Mouse (Mus musculus) adrenal gland, postnatal 25 days (tissue): ENCODE data around the gene Tcf7l1. TPM values are rescaled to one million over a fixed set of nuclear protein-coding genes. Genes with fewer than 3 reads are reported as not detected.

Source experiments
- DNase-seq: peaks from one replicate; pipeline ENCODE4 v3.0.0; 2021; ENCODE audit warnings: mixed read lengths
- total RNA-seq: library from RNA; stranded (reverse); gene quantifications from 2 replicates; pipeline ENCODE4 v1.2.3, GENCODE M21; 2021

The Tcf7l1 gene
- total RNA-seq, 1 experiment from 2014 or later = 13.1 TPM

DNA sequence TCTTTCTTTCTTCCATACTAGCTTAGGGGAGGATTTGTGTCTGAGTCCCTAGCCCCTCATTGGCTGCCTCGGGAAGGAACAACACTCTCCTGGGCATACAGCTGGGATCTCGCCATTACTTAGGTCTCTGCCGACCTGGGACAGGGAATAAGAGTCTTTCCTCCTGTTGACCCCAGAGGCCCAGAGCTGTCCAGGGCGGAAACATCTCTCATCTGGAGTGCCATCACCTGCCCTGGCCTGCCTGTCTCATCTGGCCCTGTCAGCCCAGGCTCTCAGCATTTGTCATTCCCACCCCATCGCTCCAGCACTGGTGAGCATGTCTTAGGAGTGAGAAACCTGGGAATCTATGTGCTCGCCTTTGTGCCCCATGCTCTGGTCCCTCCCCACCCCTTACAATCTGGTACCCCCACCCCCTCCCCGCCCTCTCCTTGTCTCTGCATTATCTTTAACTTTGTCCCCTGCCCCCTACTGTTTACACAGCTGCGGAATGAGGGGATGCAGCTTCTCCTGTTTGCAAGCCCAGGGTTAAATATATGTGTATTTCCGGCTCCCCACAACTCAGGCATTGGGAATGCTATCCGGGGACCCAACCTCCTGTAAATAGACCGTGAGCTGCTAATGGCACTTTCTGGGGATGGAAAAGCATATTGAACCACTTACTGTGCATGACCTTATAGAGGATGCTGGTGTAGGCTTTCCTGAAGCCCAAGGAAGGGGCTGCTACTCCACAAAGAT is 92.3 kb downstream of the Tcf7l1 start:
- DNase-seq = no peak

DNA sequence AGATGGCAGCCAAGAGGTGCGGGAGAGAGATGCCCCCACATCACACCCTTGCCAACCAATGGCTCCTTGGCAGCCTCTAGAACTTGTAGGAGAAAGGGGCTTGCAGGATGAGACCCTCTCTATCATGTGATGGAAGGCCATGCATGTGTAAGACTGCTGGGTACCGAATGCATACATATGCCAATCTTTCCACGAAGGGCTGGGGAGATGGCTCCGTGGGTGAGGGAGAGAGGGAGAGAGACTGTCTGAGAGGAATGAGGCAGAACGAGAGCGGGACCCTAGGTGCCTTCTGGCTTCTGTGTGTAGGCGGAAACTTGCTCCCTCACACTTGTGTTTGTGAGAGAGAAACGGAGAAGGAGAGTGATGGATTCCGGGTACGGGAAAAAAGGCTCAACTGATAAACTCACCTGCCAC is 94.3 kb downstream of the Tcf7l1 start:
- DNase-seq = no peak

DNA sequence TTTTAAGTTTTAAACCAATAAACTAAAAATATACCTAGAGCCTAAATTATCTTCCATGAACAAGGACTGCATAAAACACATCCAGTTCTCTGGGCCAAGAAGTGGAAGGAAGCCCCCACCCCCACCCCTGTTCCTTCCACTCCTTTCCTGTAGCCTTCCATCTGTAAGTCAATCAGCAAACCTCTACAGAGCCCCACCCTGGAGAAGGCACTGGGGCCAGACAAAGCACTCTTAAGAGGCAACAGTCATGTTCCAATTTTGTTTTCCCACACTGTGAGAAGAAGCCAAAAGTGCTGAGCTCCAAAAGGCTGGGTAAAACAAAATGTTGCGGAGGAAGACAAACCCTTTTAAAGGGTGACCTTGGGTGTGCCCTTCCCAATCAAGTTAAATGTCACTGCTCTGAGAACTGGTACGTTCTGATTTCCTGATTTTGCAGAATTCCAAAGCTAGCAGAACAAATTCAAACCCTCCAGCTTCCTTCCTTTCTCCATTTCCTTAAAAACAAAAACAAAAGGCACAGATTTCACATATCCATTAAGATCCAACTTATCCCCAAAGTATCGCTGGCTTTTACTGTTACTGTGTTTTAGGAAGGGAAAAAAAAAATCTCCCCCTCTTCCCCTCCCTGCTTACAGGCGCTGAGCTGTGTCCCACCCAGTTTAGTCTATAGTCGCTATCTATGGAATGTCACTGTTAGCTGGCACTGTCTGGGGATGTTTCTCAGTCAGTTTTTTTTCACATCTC is 94.8 kb downstream of the Tcf7l1 start:
- no peak for DNase-seq

DNA sequence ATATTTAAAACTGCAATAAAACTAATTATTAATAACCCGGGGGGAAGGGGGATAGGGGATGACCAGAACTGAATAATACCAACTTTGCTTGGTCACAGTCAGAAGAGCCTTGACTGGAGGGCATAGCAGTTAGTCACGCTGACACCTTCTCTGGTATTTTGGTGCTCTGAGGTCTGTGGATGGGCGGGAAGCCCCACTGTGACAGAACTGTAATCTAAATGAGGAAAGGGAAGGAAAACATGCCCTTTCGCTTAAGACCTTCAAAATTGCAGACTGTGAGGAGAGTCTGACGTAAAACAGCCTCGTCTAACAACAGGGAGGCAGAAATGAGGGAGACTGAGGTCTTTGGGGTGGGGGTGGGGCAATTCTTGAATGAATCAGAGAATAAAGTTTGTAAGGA is 96.6 kb downstream of the Tcf7l1 start:
- DNase-seq = no peak

DNA sequence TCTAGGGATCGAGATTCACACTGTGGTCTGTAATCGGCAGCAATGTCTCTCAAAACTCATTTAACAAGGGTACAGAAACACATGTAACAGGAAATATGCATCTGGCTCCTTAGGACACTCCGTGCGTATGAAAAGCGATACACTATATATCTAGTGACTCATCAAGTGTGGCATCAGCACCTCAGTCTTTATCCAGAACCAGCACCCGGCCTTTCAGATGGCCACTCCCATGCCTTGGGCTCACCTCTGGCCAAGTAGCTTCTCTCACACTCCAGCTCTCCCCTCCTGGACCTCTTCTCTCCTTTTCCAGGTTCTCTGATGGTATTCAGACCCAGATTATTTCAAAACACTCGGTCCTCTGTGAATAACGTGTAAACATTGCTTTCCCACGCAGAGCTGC is 97.5 kb downstream of the Tcf7l1 start:
- no peak for DNase-seq

DNA sequence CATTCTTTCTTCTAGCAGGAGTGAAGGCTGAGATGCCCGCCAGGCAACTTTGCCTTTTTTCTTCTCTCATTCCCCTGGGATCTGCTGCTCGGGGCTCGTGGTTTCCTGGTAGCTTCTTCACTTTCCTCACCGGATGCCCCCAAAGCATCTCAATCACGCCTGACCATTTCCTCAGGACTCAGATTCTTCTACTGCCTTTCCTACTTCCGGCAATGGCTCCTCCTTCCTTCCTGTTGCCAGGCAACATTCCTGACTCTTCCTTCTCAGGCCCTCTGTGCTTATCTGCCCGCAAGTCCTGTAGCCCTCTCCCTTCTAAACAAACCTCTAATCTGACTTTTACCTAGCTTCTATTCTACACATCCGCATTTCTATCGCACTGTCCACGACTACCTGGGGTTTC is 98.5 kb downstream of the Tcf7l1 start:
- no peak for DNase-seq

DNA sequence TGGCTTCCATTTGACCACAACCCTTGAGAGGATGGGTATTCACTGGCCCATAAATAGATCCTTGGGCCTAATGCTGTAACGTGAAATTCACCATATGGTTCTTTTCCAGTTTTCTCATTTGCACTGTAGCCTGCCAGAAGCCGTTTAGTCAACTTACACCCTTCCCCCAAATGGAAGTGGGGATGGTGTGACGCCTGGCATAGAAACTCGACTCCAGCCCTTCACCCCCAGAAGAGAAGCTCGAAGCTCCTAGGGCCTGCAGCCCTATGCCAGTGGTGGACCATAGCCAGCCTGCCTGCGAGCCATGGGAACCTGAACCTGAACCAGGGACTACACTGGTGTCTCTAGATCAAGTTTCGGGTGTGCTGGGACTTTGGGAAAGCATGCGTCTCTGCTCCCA is 99.1 kb downstream of the Tcf7l1 start:
- DNase-seq = no peak

DNA sequence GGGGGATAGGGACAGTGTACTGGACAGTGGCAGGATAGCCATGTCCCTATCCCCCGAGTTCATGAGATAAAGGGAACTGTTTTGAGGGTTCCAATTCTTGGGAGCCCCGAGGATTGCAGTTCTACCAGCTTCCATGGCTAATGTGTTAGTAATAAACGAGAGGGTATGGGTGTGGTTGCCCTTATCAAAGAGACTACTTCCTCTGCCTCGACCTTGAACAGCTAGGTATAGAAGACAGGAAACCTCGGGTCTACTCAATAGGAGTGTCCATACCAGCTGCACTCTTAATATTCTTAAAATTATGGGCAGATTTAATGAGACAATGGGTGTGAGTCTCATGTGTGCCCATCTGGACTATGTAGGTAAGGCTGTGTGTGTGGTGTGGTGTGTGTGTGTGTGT is 100.0 kb downstream of the Tcf7l1 start:
- DNase-seq = no peak

DNA sequence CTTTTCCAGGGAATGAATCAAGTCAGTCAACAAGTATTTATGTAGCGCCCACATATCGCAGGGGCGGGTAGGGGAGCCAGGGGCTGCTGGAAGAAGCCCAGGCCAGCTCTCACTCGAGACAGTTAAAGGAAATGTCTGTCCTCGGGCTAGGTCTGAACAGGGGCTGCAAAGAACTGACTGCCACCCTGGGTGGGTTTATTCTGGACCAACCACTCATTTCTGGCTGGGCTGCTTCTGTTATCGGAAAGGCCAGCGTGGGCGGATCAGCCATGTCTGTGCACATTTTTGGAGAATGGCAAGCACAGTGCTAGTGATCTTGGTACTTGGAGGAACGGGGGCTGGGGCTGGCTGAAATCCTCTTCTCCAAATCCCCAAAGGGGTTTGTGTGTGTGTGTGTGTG is 103.9 kb downstream of the Tcf7l1 start:
- DNase-seq = no peak

DNA sequence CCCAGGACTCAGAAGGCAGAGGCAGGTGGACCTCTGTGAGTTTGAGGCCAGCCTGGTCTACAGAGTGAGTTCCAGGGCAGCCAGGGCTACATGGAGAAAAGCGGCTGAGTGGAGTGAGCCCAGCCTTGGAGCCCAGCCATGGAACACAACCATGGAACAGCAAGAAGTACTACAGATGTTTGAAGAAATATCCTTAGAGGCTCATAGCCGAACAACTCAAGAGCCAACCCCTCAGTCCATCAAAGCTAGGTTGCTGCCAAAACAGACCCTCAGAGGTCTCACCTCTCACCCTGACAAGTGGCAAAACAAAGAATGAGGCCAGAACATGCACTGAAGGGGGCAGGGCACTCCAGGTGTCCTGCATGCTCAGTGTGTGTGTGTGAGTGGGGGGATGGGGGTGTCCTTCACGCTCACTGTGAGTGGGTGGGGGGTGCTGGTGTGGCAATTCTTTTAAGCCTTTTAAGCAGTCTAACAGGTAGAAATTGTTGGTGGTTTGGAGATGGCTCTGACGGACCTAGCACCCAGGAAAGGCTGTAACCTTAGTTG is 104.7 kb downstream of the Tcf7l1 start:
- no peak for DNase-seq

DNA sequence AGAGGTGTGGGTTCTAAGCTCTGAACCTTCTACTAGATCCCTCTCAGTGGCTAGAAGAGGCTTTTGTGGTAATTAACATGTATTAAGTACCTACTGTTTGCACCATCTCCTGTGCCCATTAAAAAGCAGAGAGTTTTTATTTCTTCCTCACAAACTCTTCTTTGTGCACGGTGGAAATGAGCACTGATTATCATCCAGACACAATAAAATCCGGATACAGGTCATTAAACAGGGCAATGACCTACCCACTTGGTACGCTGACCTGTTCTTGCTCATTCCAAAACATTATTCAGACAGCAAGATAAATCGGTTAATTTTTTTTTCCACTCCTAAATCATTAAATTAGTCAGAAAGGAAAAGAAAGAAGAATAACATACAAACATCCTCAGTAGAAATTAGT is 106.8 kb downstream of the Tcf7l1 start:
- no peak for DNase-seq

DNA sequence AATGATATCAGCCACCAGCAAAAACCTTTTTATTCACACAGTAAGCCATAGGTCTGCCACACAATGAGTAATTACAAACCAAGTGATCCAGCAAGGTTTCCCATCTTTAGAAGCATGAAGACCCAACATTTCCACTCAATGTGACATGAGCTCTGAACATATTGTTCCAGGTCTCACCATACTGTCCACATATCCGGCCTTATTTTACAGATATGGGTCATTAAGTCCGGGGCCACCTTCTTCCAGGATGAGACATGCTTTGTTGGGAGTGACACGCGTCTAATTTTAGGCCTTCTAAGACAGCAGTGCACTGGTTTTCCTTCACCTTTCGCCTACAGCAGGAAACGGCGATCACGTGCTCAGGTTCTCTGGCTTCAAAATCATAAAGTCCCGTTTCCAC is 108.1 kb downstream of the Tcf7l1 start:
- DNase-seq = no peak

DNA sequence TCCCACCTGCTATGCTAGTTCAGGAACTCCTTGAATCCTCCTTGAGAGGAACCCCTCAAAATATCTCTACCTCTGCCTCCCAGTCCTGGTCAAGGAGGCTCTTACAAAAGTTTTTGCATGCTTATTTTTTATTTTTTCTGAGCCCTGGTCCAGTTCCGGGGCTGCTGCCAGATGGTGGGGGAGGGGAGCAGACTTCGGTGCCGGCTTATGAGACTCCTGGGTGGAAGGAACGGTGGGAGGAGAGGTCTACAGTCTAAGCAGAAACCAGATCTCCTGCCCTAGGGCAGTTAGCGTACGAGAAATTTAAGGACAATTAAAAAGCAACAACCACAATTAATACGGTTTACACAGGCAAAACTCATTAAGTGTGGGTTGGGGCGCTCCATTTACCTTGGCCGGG is 110.4 kb downstream of the Tcf7l1 start:
- DNase-seq = no peak

DNA sequence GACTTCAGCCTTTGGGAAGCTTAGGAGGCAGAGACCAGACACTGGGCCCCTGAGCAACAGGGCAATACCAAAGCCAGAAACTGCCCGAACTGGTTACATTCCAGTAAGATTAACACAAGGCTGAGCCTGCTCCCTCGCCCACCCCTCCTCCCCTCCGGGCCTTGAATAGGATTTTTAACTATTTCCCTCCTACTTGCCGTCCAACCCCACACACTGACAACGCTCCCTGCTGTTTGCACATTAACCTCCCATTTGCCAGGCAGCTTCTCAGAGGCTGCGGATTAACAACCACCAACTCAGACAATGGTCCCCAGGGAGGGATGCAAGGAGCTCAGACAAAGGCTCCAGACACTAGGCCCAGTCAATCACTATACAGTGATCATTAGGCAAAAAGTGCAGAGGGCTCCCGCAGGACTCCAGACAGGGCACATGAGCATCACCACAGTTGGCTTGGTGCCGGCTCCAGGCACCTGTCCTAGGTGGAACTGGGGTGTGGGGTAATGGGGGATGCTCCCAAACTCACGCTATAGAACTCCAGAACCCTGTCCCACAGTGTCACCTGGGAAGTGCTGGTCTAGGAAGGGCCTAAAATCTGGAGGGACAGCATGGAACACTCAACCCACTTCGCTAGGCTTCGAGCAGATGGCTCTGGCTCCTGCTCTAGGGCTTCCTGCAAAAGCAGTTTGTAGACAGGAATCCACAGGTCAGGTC is 111.4 kb downstream of the Tcf7l1 start:
- DNase-seq = no peak

DNA sequence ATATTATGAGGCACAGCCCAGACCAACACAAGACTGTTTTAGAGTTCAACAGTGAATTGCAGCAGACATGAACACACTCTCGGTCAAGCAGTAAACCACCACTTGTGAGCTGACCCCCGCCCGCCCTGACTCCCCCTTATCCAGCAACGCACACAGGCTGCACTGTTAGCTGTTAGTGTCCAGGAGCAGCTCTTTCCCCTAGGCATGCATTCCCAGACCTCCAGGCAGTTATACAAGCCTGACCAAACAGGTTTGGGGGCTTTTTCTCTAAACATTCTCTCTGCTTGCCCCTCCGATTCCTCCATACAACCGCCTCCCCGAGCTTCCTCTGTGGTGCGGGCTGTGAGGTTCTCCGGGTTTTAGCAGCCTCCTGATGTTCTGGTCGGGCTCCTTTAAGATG is 112.0 kb downstream of the Tcf7l1 start:
- DNase-seq = no peak

DNA sequence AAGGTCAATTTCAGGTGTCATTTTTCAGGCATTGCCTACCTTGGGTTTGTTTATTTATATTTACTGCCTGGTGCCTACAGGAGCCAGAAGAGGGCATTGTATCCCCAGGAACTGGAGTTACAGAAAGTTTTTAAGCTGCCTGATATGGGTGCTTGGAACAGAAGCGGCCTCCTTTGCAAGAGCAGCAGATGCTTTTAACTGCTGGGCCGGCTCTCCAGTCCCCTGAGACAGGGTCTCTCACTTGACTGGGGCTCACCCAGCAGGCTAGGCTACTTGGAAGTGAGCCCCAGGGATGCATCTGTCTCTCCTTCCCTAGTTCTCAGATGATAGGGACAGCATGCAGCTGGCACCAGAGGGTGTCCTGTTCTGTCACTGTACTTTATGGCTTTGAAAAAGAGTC is 112.7 kb downstream of the Tcf7l1 start:
- no peak for DNase-seq

DNA sequence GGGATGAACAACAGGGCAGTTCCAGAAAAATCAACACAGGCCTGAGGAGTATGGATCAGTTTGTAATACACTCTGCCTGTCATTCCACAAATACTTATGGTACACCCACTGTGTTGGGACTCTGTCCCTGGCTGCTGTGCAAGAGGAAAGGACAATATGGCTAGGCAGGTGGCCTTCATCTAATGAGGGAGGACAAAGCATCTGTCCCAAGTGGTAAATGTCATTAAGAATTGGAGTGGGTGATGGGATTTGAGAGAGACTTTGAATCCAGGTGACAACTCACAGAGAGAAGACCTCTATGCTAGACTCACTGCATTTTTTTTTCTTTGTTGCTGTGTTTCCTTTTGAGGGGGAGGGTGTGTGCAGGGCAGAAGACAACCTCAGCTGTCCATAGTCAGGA is 115.3 kb downstream of the Tcf7l1 start:
- DNase-seq = no peak

DNA sequence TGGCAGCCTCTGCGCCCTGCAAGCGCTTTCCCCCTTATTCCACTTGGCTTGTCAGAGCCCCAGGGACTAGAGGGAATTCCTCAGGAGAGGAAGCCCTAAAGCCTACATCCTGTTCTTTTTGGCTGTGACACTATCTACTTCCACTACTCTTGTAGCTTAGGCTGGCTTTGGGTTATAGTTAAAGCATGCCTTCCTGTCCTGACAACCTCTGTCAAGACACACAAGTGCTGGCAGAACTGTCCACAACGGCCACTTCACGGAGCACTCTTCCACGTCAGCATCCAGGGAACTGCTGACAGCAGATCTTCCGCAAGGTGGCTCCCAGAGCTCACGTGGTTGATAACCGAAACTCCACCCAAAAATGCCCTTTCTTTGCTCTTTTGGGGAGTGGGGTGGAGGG is 117.9 kb downstream of the Tcf7l1 start:
- no peak for DNase-seq

DNA sequence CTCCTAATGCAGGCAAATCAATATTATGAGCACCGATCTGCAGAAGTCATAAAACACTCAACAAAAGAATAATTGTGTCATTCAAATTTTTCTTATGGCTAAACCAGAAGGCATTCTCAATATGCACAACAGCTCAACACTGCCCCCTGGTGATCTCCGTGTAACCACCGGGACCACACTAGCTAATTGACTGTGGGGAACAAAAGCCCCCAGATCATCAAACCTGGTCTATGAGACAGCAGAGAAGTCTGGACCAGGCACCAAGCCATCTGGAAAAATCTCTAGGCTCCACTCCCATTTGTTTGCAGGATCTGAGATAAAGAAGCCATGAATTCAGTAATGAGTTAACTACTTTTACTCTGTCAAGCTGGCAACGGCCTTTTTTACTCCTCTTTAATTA is 122.0 kb downstream of the Tcf7l1 start:
- DNase-seq = peak; percentile 80

DNA sequence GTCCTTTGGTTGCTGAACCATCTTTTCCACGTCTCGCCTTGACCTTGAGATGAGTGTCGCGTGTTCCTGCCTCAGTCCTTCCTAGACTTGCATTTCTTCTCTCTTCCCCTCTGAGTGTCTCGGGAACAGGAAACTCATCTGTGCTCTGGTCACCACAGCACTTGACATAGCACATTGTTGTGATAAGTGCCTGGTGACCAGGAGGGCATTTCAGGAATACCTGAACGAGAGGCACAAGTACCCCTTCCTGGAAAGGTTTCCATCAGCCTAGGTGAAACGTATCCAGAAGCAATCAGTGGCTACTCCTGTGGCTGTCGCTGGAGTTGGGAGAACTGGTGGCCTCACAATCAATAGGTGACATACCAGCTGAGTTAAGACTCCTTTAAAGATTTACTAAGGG is 124.8 kb downstream of the Tcf7l1 start:
- no peak for DNase-seq

DNA sequence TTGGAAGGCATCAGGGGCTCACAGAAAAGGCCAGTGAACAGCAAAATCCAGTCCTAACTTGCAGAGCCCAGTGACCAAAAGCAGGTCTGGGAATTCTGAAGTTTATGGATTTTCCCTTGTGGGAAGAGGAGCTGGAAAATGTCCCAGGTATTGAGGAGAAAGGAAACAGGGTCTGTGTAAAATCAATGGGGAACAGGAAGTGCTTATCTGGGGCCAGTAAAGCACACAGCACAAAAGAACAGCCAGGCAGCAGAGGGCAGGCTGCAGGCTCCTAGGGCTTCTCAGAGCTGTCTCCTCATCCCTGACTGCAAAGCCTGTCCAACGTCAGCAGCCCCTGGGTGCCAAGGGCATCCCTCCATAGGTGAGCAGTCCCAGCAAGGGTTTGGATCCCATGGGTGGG is 126.1 kb downstream of the Tcf7l1 start:
- DNase-seq = no peak

DNA sequence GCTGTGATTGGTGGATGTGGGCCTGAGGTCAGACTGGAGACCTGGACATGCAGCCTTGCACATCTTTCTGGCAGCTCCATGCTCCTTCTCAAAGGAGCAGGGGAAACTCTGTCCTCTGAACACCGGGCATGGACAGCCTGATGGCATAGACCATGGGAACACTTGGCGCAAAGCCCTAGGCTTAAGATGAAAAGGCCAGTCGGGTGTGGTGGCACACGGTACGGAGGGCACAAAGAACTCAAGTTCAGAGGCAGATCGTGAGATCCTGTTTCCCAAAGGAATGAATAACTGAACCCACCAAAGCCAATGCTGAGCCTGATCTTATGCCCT is 128.7 kb downstream of the Tcf7l1 start:
- DNase-seq = no peak

DNA sequence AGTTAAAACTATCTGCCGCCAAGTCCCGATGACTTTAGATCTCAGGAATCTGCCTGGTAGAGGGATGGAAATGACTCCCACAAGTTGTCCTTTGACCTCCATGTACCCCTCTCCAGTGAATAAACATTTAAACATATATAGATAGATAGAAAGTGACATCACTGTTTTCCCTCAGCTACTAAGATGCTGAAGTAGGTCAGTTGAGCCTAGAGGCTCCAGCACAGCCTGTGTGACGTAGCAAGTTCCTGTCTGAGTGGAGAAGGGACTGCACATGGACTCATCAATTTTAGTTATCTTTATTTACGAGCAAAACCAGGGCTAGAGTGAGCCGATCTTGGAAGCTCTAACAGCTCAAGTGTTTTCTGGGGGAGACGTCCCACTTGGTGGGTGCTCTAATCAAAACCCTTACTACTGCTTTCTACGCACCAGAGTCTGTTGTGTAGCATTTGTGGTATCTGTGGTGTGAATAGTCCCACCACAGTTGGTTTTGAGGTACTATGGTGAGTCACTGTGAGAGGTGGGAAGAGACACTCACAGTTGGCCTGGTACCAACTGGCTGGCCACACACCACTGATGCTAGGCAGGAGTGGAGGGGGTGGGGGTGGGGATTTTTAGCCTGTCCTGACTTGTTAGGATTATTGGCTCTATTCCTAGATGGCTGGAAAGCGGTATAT is 129.2 kb downstream of the Tcf7l1 start:
- DNase-seq = no peak
